Mouse (Mus musculus) v-Abl transformed pro-B cells (cell line): ENCODE results near the gene Plekhm3.

ENCODE experiments used
- in situ Hi-C, 2 experiments: fragments of 400-800 bp; cut with MboI; formaldehyde crosslinking; loops; one replicate each; pipeline ENCODE4 v1.15.1; 2025; ENCODE audit not compliant: unreplicated experiment in 2 of 2

The Plekhm3 gene

DNA sequence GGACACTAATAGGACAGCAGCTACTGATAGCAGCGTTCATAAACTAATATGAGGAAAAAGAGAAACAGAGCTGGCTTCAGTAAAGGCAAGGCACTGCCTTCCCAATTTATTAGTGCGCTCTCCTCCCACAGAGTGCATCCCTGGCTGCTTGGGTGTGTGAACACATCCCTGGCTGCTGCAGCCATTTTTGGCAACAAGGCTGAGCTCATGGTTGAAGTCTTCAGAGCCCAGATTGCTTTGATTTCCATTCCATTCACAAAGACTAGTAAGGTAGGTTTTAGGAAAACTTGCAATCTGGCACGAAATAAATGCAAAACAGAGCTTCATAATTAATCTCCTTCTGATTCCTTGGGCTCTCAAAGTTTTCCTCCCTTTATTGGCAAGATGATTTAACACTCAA, 71.3 kb downstream of the Plekhm3 start:
- in situ Hi-C loops, result no loop called here

DNA sequence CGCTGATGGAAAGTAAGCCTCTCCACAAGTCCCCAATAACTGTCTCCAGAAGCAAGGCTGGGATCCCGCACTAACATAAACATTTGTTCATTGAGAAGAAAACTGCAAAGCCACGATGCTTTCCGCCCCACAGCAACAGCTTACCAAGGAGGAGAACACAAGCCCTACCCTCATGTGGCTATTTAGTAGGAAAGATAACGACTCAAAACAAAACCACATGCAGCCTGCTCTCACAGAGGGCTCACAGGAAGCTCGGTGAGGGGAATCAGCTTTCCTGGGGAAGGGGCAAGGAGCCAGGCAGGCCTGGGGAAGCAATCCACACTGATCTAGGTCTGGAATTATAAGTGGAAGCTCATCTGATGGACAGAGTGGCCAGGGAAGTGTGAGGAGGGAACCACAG, 72.6 kb downstream of the Plekhm3 start:
- in situ Hi-C loops, result no loop called here

DNA sequence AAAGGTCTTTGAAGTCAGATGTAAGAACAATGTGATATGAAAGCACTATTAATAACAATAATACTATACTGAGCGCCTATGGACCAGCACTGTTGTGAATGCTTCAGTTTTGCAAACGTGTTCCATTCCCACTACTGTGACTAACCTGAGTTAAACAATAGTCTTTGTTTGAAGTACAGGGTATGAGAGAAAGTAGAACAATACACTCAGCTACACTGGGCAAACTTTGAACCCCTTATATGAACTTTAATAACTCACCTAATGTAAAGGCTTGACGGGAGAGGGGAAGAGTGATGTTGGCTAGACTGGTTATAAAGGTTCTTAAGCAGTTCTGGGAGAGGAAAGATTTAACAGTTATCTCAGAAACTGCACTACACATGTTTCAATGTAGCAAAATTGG, 76.0 kb downstream of the Plekhm3 start:
- in situ Hi-C loops, result no loop called here

DNA sequence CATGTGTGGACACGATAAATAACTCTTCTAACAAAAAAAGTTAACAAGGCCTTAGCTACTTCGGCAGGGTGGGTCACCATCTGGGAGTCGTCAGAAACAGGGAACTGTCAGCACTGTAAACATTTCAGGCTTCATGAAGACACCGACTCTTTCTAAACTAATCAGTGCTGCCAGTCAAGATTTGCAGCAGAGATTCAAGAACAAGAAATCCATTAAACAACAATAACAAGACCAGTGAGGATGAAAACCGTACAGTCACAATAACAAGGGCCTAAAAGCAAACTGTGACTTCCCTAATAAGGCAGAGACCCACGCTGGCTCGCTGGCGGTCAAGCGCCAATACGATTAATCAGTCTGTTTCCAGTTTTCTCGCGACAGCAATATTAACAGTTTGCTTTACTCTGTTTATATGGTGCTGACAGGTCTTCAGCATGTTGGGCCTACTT, 77.8 kb downstream of the Plekhm3 start:
- in situ Hi-C loops, result no loop called here

DNA sequence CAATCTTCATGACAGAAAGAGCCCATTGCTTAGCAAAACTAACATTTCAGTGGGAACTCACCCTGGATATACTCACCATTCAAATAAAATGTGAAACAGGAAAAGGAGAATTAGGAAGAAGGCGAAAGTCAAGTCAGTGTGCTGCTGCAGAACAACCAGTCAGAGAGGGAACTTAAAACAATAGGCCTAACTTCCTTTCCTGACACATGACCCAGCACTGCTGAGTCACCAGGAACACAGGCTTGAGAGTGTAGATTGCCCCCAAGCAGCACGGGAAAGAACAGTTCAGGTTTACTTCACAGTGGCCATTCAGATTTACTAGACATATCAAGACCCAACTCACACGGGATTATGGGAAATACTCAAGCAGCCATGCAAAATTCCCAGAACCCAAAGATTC, 80.3 kb downstream of the Plekhm3 start:
- in situ Hi-C loops, result no loop called here

DNA sequence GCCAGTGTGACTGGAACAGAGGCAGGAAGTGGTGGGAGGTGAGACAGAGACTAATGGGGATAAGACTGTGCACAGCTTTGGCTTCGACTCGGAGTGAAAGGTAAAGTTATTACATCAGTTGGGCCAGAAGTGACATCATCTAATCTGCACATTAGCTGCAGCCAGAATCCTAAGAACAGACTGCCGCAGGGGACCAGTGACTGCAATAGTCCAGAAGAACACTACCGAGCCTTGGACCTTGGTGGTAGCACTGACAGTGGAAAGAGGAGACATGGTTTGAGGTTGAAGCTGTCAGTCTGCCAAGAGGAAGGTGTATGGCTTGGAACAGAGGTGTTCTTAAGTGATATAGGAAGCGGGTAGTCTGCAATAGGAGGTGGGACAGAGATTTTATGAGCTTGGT, 80.9 kb downstream of the Plekhm3 start:
- in situ Hi-C loops, result no loop called here

DNA sequence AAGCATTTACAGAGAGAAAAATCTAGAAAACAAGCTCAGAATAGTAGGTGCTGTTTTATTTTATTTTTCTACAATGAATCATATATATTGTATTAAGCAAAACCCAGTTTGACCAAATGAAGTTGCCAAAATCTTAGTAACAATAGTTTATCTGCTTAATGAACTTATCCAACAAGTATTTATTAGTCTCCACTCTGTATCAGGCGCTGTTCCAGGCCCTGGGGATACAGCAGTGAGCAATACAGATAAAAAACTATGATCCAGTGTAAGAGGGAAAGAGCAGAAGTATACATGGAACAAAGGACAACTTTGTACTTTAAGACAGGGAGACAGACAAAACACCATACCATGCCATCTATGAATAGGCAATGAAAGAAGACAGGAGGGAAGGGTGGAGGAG, 81.5 kb downstream of the Plekhm3 start:
- in situ Hi-C loops, result no loop called here

GRCm38 (mm10) chr1:64871956-64872355, 84.7 kb downstream of the Plekhm3 start:
- in situ Hi-C loops, result no loop called here

DNA sequence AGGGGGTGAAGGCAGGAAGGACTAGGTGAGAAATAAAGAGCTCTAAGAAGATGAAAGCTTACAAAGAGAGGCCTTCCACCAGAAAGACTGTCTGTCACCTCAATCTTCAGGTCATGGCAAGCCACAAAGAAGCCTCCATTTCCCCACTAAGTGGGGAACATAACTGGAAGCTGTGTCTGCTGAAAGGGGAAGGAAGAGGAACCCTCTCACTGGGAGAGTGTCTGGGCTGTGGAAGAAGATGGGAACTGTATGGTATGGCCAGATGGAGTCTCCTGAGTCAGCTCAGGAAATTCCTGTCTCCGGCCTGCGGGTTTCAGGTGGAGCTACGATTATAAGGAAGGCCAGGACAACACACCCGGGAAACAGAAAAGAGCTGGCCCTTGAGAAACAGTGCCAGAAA, 88.9 kb downstream of the Plekhm3 start:
- in situ Hi-C loops, result no loop called here

DNA sequence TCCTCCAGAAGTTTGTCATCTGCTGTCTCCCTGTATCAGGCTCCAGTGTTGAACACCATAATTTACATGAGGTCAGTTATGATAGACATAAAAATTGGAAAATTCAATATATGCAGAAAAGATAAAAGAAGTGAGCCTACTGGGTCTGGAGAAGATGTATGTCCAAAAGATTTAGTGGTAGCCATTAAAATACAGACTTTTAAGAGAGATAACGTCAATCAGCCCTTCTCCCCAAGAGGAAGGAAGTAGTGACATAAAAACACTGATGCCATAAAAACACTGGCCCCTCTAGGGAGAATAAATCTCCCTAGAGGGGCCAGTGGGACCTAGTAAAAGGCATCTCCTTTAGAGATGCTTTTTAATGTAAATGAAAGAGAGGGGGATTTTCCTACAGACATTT, 90.5 kb downstream of the Plekhm3 start:
- in situ Hi-C loops, result no loop called here

DNA sequence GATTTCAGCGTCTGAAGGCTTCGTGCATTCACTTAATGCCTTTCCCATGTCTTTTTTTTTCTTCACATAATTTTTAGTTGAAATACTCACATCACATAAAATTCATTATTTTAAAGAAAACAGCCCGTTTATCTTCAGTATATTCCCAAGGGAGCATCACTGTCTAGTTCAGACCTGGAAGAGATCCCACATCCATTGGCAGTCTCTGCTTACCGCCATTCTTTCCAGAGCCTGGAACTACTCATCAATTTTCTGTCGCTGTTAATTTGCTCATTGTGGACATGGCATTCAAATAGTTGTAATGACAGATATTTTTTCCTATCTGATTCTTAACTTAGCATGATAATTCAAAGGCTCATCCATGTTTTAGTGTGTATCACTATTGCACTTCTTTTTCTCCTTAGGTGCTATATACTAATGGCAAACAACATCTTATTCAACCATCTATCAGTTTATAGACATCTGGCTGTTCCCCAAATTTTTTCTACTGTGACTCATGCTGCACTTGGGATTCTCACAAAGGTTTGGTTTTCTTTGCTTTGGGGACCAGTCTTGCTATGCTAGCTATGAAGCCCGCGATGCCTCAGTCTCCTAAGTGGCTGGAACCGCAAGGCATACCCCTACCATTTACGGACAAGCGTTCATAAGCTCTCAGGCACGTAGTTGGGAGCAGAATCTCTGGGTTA, 96.2 kb downstream of the Plekhm3 start:
- in situ Hi-C loops, result no loop called here

DNA sequence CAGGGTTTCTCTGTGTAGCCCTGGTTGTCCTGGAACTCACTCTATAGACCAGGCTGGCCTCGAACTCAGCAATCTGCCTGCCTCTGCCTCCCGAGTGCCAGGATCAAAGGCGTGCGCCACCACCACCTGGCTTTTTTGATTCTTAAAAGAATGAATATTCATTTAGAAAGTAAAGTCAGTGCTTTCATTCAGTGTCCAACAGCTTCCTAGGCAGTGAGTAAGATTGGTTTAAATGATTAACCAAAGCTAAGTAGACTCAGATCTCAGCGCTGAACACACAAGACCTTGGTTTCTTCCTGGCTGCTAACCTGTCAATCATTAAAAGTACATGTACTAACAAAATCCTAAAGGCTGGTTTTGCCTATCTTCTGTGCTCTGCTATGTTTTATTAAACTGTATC, 96.8 kb downstream of the Plekhm3 start:
- in situ Hi-C loops, result no loop called here

GRCm38 (mm10) chr1:64854835-64855234, 101.8 kb downstream of the Plekhm3 start:
- in situ Hi-C loops, result no loop called here

DNA sequence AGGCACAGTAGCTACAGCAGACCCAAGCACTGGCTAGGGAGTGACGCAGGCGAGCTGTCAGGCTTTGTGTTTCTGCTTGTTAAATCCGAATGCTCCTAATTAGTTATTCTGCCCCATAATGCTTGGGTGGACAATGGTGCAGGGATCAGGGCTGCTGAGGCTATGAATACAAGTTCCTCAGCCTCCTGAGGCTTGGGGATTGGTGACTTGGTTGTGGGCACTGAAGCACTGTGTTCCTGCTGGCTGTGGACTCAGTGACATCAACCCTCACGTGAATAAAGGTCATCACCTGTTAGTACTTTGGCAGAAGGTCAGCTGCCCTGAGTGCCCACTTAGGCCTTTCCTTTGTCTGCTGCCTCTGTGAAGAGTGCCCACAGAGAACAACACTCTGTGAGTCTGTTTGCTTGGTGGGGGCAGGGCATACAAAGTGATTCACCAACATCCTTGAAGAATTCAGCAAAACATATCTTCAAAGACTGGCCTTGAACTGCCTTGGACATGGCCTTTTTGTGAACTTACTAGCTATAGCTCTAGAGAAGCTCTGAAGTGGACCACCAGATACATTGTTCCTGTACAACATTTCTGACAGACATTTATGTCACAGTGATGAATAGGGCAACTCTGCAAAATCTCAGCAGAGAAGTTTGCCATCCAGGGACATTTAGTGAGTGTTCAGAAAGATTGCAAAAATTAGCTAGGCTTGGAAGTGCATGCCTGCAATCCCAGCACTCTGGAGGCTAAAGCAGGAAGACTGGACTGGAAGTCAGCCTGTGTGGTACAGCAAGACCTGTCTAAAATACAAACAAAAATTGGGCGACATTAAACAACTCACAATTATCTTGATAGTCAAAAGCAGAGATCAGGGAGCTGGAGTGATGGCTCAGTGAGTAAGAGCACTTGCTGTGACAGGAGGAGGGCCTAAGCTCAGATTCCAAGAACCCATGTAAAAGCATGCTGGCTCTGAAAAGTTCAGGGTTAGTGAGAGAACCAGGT, 102.6 kb downstream of the Plekhm3 start:
- in situ Hi-C loops, result no loop called here

DNA sequence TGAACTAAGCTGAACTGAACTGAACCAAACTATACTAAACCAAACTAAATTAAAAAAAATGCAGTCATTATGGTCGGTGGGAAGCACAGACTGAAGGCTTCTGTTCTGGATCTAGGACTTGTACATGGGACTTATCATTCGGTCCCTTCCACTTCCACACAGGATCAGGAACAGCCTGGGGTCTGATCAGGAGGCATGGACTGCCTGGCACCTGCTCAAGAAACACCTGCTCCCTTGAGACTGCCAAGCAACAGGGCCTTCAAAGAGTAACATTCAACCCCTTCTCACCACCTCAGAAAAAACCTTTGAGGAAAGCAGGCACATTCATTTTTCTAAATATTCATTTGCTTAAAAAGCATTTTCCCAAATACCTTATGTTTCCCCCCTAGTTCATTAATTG, 103.4 kb downstream of the Plekhm3 start:
- in situ Hi-C loops, result no loop called here

GRCm38 (mm10) chr1:64852272-64852671, 104.4 kb downstream of the Plekhm3 start:
- in situ Hi-C loops, result no loop called here

GRCm38 (mm10) chr1:64850345-64850744, 106.3 kb downstream of the Plekhm3 start:
- in situ Hi-C loops, result no loop called here

- in situ Hi-C loops, result no loop called here
These were observed 107.6 kb downstream of the Plekhm3 start for GRCm38 (mm10) chr1:64848996-64849395.

DNA sequence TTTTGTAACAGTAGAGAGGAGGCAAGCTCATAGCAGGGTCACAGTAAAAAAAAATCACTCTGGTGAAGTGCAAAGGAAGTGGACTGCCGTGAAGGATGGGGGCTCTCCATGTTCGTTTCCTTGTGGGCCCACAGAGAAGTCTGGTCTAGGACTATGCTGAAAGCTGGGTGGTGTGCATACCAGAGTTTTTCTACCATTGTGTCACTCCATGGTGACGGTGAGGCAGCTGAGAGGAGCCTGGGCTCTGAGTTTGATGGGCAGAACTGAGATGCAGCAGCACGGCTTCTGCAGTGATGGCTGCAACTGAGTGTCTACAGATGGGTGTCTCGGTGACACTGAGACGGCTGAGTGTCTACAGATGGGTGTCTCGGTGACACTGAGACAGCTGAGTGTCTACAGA, 108.5 kb downstream of the Plekhm3 start:
- in situ Hi-C loops, result no loop called here

- in situ Hi-C loops, result no loop called here
These were observed 109.1 kb downstream of the Plekhm3 start for GRCm38 (mm10) chr1:64847565-64847964.

- in situ Hi-C loops, result no loop called here
These were observed 111.6 kb downstream of the Plekhm3 start for GRCm38 (mm10) chr1:64844978-64845377.
